Mouse (Mus musculus): Measurements from ENCODE around the gene Notch1.

The Notch1 gene

GRCm38 (mm10) chr2:26443876-26444275 lies 72.6 kb downstream of the Notch1 start:
- DNase-seq: no peak

GRCm38 (mm10) chr2:26442843-26443242 lies 73.6 kb downstream of the Notch1 start:
- no peak for DNase-seq

DNA sequence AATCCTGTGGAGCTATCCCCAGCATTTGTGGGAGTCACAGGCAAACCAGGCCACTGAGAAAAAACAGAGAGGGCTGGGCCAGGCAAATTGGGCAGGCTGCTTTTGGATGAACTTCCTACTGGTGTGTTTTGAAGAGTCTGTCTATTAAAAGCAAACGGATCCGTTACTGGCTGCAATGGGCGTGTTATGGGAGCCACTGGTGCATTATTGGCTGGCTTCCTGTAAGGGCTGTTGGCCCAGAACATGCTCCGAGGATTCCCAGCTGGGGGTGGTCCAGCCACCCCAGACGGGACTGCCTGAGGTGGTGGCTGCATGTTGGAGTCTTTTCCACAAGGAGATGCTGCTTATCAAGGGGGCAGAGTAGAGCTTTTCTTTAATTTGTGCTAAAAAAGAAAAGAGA lies 74.8 kb downstream of the Notch1 start:
- no peak for DNase-seq

DNA sequence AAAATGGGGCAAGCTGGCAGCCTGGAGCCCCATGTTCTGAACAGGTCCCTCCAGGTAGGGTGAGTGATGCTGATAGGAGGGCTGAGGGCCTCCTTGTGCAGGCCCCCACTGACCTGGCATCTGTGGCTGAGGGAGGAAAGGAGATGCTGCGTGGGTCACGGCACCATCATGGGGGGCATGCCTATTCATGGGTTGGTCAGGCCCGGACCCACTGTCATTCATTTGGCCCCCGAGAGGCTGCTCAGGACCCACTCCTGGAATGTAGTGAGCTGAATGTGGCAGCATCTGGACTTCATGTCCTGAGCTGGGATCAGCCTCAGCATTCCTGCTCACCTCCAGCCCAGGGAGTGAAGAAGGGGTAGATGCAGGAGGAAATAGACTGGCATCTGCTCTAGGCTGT lies 75.2 kb downstream of the Notch1 start:
- no peak for DNase-seq

DNA sequence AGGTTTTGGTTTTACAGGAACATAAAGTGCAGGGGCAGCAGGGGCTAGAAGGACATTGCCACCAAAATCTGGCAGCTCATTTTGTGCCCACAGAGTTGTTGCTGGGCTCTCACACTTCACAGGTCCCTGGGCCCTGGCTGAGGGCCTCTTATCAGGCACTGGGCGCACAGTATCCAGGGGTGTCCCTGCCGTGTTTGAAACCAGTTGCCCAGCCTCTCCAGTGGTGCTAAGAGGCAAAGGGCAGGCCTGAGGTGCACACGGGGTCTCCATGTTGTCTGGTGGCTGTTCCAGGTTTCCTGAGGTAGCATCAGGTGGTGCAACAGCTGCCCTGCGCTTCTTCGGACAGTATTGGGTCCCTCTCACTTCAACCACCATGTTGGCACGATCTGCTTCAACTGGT lies 76.8 kb downstream of the Notch1 start:
- DNase-seq: no peak

GRCm38 (mm10) chr2:26438373-26438772 lies 78.1 kb downstream of the Notch1 start:
- no peak for DNase-seq

DNA sequence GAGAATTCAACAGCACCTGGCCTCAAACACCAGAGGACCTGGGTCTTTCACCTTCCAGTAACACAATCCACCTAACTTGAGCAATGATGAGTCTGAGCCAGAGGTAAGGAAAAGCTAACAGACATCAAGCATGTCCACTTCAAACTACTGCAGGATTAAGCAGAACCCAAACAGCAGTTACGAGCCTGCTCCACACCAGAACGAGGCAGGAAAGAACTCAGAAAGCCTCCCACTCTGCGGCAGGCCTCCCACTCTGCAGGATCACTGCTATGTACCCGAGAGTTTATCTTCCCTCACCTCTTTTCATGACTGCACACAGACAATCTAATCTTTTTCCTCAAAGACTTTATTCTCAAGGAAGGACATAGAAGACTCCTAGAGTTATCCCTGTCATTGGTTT lies 79.2 kb downstream of the Notch1 start:
- no peak for DNase-seq

DNA sequence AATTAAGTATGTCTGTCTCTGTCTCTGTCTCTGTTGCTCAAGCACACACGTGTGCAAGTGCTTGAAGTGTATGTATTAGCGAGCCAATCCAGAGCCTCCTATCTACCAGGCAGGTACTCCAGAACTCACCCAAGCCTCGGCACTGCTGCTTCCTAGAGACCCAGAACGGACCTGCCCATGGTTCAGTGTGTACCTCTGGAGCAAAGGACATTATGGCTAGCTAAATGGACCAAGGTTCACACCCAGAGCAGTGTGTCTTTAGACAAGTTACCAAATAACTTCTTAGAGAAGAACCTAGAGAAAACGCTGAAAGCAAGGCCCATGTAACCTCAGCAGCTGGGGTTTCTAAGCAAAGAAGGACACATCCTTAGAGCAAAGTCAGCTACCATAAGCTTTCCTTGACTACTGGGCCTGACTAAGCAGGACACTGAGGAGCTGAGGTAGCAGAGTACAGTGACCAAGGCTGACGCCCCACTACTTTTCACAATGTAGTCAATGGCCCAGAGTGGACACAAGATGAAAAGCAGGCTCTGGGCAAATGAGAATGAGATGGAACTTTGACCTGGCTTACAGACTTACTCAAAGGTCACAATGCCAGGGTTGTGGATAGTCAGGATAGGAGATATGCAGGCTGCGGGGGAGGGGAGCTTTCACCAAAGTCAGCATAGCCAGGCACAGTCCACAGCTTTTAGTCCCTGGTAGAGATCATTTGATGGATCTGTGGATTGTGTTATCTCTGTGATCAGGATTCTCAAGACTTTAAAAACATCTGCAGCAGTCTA lies 81.5 kb downstream of the Notch1 start:
- no peak for DNase-seq

DNA sequence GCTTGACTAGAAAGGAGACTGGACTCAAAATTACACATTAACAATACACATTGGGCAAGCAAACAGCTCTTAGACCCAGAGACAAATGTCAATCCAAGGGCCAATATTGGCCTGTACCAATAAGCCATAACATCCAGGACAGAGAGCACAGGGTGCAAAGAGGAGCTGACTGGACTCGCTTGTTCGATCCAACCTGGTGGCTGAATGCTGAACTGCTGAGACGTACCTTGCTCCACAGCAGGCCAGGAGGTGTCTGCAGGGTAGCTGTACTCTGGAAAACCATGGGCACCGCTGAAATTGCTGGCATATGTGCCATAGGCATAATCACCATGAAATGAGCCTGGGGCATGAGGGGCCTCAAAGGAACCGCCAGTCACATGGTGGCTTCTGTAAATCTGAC lies 86.6 kb downstream of the Notch1 start:
- no peak for DNase-seq

DNA sequence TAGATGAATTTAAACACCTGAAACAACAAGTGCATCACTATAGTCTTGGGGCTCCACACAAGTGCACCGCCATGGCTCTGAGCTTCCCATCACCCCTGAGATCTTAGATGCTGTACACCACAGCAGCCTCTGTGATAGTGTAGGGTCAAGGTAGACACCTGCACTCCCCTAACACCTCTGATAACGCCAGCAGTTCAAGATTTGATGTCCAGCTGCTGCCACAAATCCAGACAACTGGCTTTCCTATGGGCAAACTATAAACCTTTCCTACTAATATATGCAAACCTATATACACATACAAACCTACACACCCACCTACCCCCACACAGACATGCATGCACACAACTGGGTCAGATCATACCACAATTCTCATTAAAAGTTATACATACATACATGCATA lies 91.9 kb downstream of the Notch1 start:
- DNase-seq: no peak

DNA sequence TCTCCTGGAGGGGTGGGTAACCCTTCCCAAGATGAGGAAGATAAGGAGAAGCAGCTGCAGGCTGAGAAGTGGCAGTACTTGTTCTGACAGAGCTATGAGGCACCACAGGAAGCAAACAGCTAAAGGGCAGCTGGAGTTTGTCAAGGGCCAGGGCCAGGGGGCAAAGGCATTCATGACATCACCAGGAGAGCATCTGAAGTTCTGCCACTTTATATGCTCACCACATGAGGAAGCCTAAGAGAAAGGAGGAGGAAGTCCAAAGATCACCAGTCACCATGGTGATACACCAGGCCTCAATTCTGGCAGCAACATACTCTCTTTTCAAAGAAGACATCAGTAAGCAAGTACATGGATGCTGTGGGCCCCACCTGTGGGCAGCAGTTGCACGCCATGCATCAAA lies 93.4 kb downstream of the Notch1 start:
- no peak for DNase-seq

DNA sequence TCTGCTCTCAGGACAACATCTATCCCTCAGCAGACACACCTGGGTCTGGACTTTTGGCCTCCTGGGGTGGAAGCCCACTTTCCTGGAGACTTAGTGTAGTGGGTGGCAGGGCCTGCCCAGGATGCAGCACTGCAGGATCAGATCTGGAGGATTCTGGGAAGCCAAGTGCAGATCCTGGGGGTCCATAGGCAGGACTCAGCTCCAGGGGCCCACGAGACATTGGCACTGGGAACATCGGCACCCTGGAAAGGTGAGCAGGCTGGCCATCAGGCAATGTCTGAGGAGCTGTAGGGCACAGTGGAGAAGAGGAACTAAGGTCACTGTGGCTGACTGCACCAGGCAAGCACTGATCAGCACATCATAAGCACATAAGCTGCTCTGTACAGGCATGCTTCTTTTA lies 94.5 kb downstream of the Notch1 start:
- DNase-seq: no peak

- no peak for DNase-seq
Observed at GRCm38 (mm10) chr2:26418120-26418519, 98.3 kb downstream of the Notch1 start.

DNA sequence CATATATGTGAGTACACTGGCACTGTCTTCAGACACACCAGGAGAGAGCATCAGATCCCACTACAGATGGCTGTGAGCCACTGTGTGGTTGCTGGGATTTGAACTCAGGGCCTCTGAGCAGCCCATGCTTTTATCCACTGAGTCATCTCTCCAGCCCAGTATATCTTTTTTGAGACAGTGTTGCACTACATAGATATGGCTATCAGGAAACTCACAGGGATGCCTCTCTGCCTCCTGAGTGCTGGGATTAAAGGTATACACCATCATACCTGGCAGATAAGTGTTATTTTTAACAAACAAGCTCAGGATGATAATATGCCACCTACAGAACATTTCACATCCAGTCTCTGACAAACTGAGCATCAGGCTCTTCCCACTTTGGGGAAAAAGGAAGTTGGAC lies 99.4 kb downstream of the Notch1 start:
- no peak for DNase-seq

GRCm38 (mm10) chr2:26410931-26411411 lies 105.5 kb downstream of the Notch1 start:
- no peak for DNase-seq

DNA sequence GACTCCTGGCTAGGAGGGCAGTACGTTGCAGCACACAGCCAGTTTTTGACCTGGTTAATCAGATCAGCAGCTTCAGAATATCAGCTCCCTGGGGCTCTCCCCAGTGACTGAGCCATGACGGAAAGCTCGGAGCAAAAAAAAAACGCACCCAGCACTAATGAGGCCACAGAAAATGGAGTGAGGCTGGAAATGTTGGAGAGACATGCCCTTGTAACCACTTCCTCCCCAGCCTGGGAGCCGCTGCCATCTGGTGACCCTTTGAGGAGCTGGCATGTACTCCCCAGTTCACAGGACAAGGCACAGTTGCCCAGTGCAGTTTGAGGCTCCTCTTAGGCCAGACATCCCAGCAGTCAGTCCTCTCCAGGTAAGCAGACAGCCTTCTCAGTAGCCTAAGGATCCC lies 106.4 kb downstream of the Notch1 start:
- DNase-seq: no peak

DNA sequence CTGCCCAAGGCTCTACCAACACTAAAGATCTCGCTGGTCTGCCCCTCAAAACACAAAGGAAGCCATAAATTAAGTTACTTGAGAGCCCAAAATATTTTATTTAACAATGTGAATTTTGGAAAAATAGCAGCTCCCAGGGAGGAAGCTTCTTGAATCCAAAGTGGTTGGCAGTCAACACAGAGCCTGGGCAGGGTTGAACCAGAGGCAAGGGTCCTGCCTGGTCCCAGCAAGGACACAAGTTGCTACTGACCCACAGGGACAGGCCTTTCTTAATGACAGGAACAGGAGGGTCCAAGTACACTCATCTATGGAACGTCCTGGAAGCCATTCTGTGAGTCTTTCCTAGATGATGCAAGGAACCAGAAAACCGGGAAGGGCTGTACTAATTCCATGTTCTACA lies 107.1 kb downstream of the Notch1 start:
- no peak for DNase-seq

DNA sequence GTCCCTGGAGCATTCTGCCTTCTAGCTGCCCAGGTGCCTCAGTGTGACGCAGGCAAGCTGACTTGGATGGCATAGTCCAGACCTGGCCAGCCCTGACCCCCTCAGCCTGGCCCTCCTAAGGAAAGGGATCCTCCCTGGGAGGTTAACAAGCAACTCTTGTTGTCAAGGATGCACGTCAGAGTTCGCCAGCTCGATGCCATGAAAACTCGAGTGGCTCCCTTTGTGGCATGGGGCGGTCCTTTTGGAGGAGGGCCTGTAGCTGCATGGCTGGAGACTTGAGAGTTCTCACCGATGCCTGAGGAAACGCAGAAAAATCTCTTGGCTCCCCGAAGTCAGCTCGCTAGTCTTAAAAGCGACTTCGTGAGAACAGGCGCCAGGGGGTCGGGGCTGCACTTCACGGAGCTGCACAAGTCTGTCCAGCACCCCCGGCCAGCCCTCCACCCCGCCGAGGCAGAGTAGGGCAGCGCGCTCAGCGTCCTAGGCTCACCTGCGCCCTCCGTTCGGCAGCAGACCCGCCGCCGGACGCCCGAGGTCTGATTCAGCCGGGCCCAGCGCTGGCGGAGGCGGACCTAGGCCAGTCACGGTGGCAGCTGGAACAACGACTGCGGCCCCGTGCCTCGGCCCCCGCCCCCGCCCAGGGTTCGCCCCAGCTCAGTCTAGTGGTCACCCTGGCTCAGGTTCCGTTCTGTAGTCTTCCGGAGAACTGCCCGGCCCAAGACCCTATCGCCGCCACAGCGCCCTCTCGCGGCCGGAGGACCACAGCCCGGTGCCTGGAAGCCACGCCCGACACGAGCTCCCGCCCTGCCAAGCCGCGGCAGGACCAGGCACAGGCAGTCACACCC lies 107.7 kb downstream of the Notch1 start, which contains the start of gene Inpp5e:
Gene Inpp5e, minus strand, starts transcription at position 689 of the 842 bp plus-strand sequence.
- peak; percentile 99 for DNase-seq

All from cerebellum, adult 8-10 months (tissue).